Mouse (Mus musculus) thymus, adult 2 months (tissue): Measurements from ENCODE around the gene Det1. TPM values are rescaled to one million over a fixed set of nuclear protein-coding genes. Genes with fewer than 3 reads are reported as not detected.

Experiments
- DNase-seq: peaks from one replicate; pipeline ENCODE4 v3.0.0; 2021
- H3K27ac ChIP-seq: fragments of 200-500 bp; 2 replicates; pipeline ENCODE4 v1.5.1; 2012; ENCODE audit warnings: low read length, control low read depth; ENCODE audit not compliant: control insufficient read depth, insufficient read depth
- H3K27me3 ChIP-seq: fragments of 200-500 bp; 2 replicates; pipeline ENCODE4 v1.6.1; 2012; ENCODE audit warnings: mild to moderate bottlenecking, low read length, moderate library complexity, mixed read lengths; ENCODE audit not compliant: control insufficient read depth, insufficient read depth
- H3K36me3 ChIP-seq: fragments of 200-500 bp; 2 replicates; pipeline ENCODE4 v1.6.1; 2012; ENCODE audit warnings: mild to moderate bottlenecking, low read length, moderate library complexity; ENCODE audit not compliant: control insufficient read depth, insufficient read depth
- H3K4me1 ChIP-seq: fragments of 200-500 bp; replicated peaks from 2 replicates; pipeline ENCODE4 v1.6.1; 2012; ENCODE audit warnings: low read length; ENCODE audit not compliant: control insufficient read depth, insufficient read depth
- H3K4me3 ChIP-seq: fragments of 200-500 bp; 2 replicates; pipeline ENCODE4 v1.5.1; 2012; ENCODE audit warnings: mild to moderate bottlenecking, low read length, control low read depth, moderate library complexity; ENCODE audit not compliant: control insufficient read depth, insufficient read depth
- CTCF ChIP-seq: fragments of 200-500 bp; IDR thresholded peaks from 2 replicates; pipeline ENCODE4 v1.5.1; 2012; ENCODE audit warnings: mild to moderate bottlenecking, control low read depth, low read length, moderate library complexity, borderline replicate concordance; ENCODE audit not compliant: control insufficient read depth, poor library complexity, insufficient read depth; ENCODE audit errors: extremely low read depth
- POLR2A ChIP-seq: fragments of 200-500 bp; IDR thresholded peaks from 2 replicates; pipeline ENCODE4 v1.6.1; 2012; ENCODE audit warnings: mild to moderate bottlenecking, low read length, control low read depth, moderate library complexity; ENCODE audit not compliant: control insufficient read depth, poor library complexity, insufficient read depth; ENCODE audit errors: extremely low read depth
- WGBS: fragments of 180-500 bp; shearing (Covaris S2); methylation state at CpG from one replicate; pipeline ENCODE4 v1.1.7; 2018; 5-methylcytosine and 5-hydroxymethylcytosine counted together
- polyA plus RNA-seq: library from polyadenylated mRNA; depleted of rRNA; stranded (reverse); fragments of >200 nt; gene quantifications from 2 replicates; pipeline ENCODE4 v1.2.3, GENCODE M21; 2012

Det1 gene
- polyA plus RNA-seq, 1 experiment, result 32.7 TPM

DNA sequence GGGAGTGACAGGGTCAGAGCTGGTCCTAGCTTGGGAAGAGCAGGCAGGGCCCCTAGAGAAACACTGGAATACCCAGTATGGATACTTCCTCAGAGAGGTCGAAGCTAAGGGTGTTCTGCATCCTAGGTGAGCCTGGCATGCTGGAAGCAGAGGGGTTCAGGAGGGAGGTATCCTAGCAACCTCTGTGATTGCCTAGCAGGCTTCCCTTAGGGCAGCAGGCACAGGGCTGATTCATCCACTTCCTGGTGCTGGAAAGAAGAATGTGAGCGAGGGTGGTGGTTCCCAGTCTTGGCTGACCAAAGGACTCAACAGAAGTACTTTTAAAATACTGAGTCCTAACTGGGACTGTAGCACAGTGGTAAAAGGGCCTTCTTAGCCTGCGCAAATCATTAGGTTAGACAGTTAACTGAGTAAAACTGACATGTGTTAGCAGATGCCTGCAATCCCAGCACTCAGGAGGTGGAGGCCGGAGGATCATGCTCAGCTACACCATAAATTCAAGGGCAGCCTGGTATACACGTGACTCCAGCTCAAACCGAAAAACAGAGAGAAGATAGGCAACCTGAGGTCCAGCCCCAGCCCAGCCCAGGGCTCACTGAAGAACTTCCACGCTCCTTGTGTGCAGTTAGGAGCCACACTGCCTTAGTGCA is 16.9 kb upstream of the Det1 start:
- Histone ChIP-seq H3K4me3 (no peak overlapping the region), H3K4me1 (peaks cover 41% of the 10 kb centered on the region), H3K36me3 (no peaks in the 10 kb centered on the region), H3K27ac (peak overlapping the region; percentile 28), H3K27me3 (no peaks in the 10 kb centered on the region)
- no peak for DNase-seq
- 95% methylated on average over 7 of the region's 7 CpGs for WGBS
- no peak for TF ChIP-seq CTCF
- no peak for TF ChIP-seq POLR2A

DNA sequence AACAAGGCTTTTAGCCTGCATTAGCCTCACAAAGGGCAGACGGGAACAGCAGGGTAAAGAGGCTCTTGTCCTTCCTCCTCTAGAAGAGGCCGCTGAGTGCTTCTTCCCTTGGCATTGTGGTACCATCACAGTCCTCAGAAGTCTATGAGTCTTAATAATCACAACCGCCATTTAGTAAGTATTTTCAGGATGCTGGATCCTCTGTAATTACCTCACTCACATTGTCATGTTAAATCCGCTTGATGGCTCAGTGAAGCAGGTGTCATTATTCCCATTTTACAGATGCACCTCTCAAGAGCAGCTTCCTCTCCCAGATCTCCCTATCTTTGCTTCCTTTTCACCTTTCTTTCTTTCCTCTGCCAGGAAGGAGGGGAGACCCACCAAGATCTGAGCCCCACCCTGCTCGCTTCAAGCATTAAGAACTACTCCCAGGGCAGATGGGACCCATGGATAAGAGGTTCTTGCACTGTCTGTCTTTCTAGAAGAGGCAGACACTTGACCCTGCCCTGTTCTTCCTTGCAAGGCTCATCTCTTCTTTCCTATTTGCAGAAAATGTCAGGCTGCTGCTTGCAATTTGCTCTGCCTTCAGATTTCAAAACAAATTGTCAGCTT is 8.1 kb upstream of the Det1 start:
- no peak overlapping the region for H3K27ac ChIP-seq
- no peak for DNase-seq
- no peak for TF ChIP-seq CTCF
- TF ChIP-seq POLR2A, result no peak

DNA sequence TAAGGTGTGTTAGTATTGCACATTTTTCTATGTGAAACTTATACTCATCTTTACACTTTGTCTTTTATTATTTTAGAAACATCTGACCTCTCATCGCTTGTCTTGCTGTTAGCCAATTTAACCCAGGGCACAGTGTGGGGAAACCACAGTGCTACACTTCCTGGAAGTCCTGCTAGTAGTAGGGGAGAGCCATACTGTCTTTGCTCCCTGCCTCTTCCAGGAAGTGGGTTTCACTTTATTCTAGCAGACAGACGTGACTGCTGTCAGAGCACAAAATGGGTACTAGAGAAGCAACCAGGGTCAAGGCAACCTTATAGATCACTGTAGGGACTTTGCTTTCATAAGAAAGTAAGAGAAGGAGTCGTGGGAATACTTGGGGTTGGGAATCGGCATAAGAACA is 7.0 kb upstream of the Det1 start:
- H3K27me3 ChIP-seq, result no peaks in the 10 kb centered on the region
- H3K4me1 ChIP-seq, result peaks cover 8% of the 10 kb centered on the region
- 44% methylated on average over 4 of the region's 4 CpGs for WGBS
- H3K4me3 ChIP-seq, result no peak overlapping the region
- peak overlapping the region; percentile 63 for H3K27ac ChIP-seq
- TF ChIP-seq POLR2A (no peak), CTCF (no peak)
- peak; percentile 48 for DNase-seq
- no peaks in the 10 kb centered on the region for H3K36me3 ChIP-seq

More for the DNA sequence above, 8.1 kb upstream of the Det1 start:
- H3K4me3 ChIP-seq, result no peak overlapping the region
- 92% methylated on average over 5 of the region's 5 CpGs for WGBS
- no peaks in the 10 kb centered on the region for H3K27me3 ChIP-seq
- H3K4me1 ChIP-seq, result peaks cover 8% of the 10 kb centered on the region
- H3K36me3 ChIP-seq, result no peaks in the 10 kb centered on the region

DNA sequence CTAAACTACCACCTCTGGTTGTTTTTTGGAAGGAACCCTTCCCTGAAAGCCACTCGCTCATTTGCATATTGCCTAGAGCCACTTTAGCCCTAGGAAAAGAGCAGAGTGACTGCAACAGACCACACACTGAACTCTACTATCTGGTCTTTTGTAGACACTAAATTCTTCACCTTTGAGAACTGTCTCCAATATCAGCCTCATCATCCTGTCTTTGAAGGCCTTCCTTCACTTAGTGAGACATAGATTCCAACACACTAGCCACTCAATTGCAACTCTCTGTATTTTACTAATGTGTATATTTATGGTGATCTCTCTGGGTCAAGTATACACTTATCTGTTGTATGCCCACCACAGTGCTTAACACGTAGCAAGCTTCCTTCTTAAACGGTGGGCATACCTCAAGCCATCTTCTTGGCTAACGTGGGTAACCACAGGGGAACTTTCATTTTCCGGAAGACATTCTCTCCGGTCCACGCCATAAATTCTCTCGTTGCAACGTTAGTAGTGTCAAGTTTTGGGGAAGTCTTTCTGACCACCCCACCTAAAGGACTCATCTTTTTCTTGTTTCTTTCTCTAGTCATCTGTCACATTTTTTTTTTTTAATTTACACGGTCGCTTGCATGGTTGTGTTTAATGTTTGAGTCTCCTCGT is 872 bp downstream of the Det1 start:
- peak overlapping the region; percentile 57; the same call in 1 of the 2 replicates for H3K27ac ChIP-seq
- no peaks in the 10 kb centered on the region for H3K27me3 ChIP-seq
- DNase-seq, result no peak
- H3K4me1 ChIP-seq, result peaks cover 7% of the 10 kb centered on the region
- TF ChIP-seq POLR2A, result no peak
- TF ChIP-seq CTCF, result no peak
- peaks cover 20% of the 10 kb centered on the region for H3K36me3 ChIP-seq
- 10% methylated on average over 12 of the region's 12 CpGs for WGBS
- H3K4me3 ChIP-seq, result peak overlapping the region; percentile 73

DNA sequence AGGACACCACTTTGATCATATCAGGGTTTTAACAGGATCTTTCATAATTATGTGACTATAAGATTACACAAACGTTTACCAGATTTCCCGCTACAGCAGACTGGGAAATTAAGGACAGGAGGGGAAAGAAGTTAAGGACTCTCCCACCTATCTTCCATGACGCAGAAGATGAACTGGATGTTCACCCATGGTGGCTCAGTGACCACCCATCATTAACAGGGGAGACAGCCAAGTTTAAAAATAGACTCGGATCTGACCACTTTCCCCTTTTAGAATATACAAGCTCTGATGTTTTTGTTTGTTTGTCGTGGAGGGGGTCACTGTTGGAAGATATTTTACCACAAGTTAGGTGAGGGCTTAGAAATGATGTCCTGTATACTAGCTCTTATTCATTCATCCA is 5.5 kb downstream of the Det1 start:
- 93% methylated on average over 5 of the region's 5 CpGs for WGBS
- Histone ChIP-seq H3K4me1 (peaks cover 5% of the 10 kb centered on the region), H3K27ac (no peak overlapping the region)

DNA sequence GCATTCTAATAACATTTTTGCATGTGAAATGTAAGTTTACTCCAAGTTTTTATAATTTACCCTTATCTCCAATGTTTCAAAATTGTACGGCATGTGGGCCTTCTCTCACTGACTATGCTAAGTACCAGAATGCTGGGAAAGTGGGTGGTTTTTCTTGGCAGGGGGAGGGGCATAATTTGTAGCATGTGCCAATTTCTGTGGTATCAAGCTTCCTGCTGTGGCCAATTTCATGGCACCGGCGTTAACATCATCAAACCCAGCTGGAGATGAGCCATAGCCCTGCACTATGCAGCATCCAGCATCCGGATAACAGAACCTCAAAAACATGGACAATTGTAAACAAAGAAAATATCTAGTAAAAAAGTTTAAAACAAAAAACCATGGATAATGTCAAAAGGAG is 9.8 kb downstream of the Det1 start:
- 15% methylated on average over 4 of the region's 4 CpGs for WGBS
- peaks cover 2% of the 10 kb centered on the region; the same call in 1 of the 2 replicates for H3K4me1 ChIP-seq
- DNase-seq, result no peak
- H3K27me3 ChIP-seq, result no peaks in the 10 kb centered on the region
- no peak overlapping the region for H3K4me3 ChIP-seq
- TF ChIP-seq CTCF, result no peak
- TF ChIP-seq POLR2A, result no peak
- H3K36me3 ChIP-seq, result peaks cover 28% of the 10 kb centered on the region
- H3K27ac ChIP-seq, result no peak overlapping the region

More for the DNA sequence above, 5.5 kb downstream of the Det1 start:
- no peak overlapping the region for H3K4me3 ChIP-seq
- TF ChIP-seq CTCF (no peak), POLR2A (no peak)
- H3K27me3 ChIP-seq, result no peaks in the 10 kb centered on the region
- no peak for DNase-seq
- H3K36me3 ChIP-seq, result peaks cover 41% of the 10 kb centered on the region
